Mouse (Mus musculus) small intestine, adult 2 months (tissue): ENCODE data around the gene Lrrc1.

ENCODE experiments used
- CTCF ChIP-seq: fragments of 200-500 bp; IDR thresholded peaks from 2 replicates; pipeline ENCODE4 v1.5.1; 2012; ENCODE audit warnings: low read depth, mild to moderate bottlenecking, control low read depth, inconsistent platforms, low read length, moderate library complexity, mixed read lengths; ENCODE audit not compliant: insufficient replicate concordance, insufficient read length; ENCODE audit errors: extremely low read depth
- POLR2A ChIP-seq: fragments of 200-500 bp; IDR thresholded peaks from 2 replicates; pipeline ENCODE4 v1.6.1; 2012; ENCODE audit warnings: low read depth, mild to moderate bottlenecking, control low read depth, inconsistent platforms, low read length, moderate library complexity

GRCm38 (mm10) chr9:77391248-77391647 is 153.4 kb downstream of the Lrrc1 start:
- TF ChIP-seq CTCF (no peak), POLR2A (no peak)
